Mouse (Mus musculus): ENCODE data around the gene Napb. TPM values are rescaled to one million over a fixed set of nuclear protein-coding genes. Genes with fewer than 3 reads are reported as not detected.

The Napb gene
- polyA plus RNA-seq, 1 experiment from 2014 or later, result 3.4 TPM

GRCm38 (mm10) chr2:148719271-148719995 is 12.8 kb downstream of the Napb start:
- Histone ChIP-seq H3K27ac (no peak overlapping the region), H3K4me1 (replicated peaks) (no peaks in the 10 kb centered on the region), H3K9ac (no peak overlapping the region), H3K36me3 (no peaks in the 10 kb centered on the region), H3K4me3 (replicated peaks) (no peak overlapping the region), H3K4me2 (replicated peaks) (no peak overlapping the region), H3K27me3 (replicated peaks) (no peaks in the 10 kb centered on the region), H3K9me3 (no peaks in the 10 kb centered on the region)
- ATAC-seq, result no peak
- 55% methylated on average over 2 of the region's 2 CpGs for WGBS

GRCm38 (mm10) chr2:148717072-148717471 is 15.2 kb downstream of the Napb start:
- Histone ChIP-seq H3K27me3 (replicated peaks) (no peaks in the 10 kb centered on the region), H3K4me1 (replicated peaks) (no peaks in the 10 kb centered on the region), H3K36me3 (no peaks in the 10 kb centered on the region), H3K4me2 (replicated peaks) (no peak overlapping the region), H3K4me3 (replicated peaks) (no peak overlapping the region), H3K9ac (no peak overlapping the region), H3K9me3 (no peaks in the 10 kb centered on the region), H3K27ac (no peak overlapping the region)
- WGBS, result 72% methylated on average over 2 of the region's 2 CpGs
- no peak for ATAC-seq

GRCm38 (mm10) chr2:148712326-148712725 is 19.9 kb downstream of the Napb start:
- Histone ChIP-seq H3K36me3 (no peaks in the 10 kb centered on the region; the same call in 1 of the 2 replicates), H3K9me3 (no peaks in the 10 kb centered on the region), H3K4me1 (replicated peaks) (no peaks in the 10 kb centered on the region), H3K27ac (no peak overlapping the region), H3K4me2 (replicated peaks) (no peak overlapping the region), H3K9ac (no peak overlapping the region), H3K4me3 (replicated peaks) (no peak overlapping the region), H3K27me3 (replicated peaks) (no peaks in the 10 kb centered on the region)
- WGBS, result 68% methylated on average over 3 of the region's 3 CpGs
- ATAC-seq, result no peak

- Histone ChIP-seq H3K9ac (no peak overlapping the region), H3K4me1 (replicated peaks) (no peaks in the 10 kb centered on the region), H3K4me2 (replicated peaks) (no peak overlapping the region), H3K27me3 (replicated peaks) (no peaks in the 10 kb centered on the region), H3K9me3 (no peaks in the 10 kb centered on the region), H3K27ac (no peak overlapping the region), H3K4me3 (replicated peaks) (no peak overlapping the region), H3K36me3 (no peaks in the 10 kb centered on the region; the same call in 1 of the 2 replicates)
- ATAC-seq, result no peak
- 87% methylated on average over 6 of the region's 6 CpGs for WGBS
These were observed 25.1 kb downstream of the Napb start for GRCm38 (mm10) chr2:148707202-148707530.

GRCm38 (mm10) chr2:148706409-148707201 is 25.7 kb downstream of the Napb start:
- no peak; the same call in 1 of the 2 replicates for ATAC-seq
- Histone ChIP-seq H3K9ac (no peak overlapping the region), H3K27me3 (replicated peaks) (no peaks in the 10 kb centered on the region), H3K36me3 (no peaks in the 10 kb centered on the region; the same call in 1 of the 2 replicates), H3K4me3 (replicated peaks) (no peak overlapping the region), H3K4me2 (replicated peaks) (no peak overlapping the region), H3K4me1 (replicated peaks) (no peaks in the 10 kb centered on the region), H3K9me3 (no peaks in the 10 kb centered on the region), H3K27ac (no peak overlapping the region)
- WGBS, result 84% methylated on average over 15 of the region's 15 CpGs

GRCm38 (mm10) chr2:148698571-148698970 is 33.7 kb downstream of the Napb start:
- H3K4me3 ChIP-seq (replicated peaks), result no peak overlapping the region
- no peak overlapping the region for H3K27ac ChIP-seq
- no peak overlapping the region for H3K4me2 ChIP-seq (replicated peaks)
- H3K9me3 ChIP-seq, result no peaks in the 10 kb centered on the region
- H3K36me3 ChIP-seq, result 0 out of 2 replicates have a peak, but pooled peaks cover 8% of the 10 kb centered on the region
- no peaks in the 10 kb centered on the region for H3K4me1 ChIP-seq (replicated peaks)
- no peaks in the 10 kb centered on the region for H3K27me3 ChIP-seq (replicated peaks)
- ATAC-seq, result no peak
- H3K9ac ChIP-seq, result no peak overlapping the region
- 80% methylated on average over 5 of the region's 5 CpGs for WGBS

- no peak for ATAC-seq
- H3K27me3 ChIP-seq (replicated peaks), result no peaks in the 10 kb centered on the region
- peaks cover 27% of the 10 kb centered on the region for H3K36me3 ChIP-seq
- no peak overlapping the region for H3K4me2 ChIP-seq (replicated peaks)
- no peak overlapping the region for H3K4me3 ChIP-seq (replicated peaks)
- 93% methylated on average over 5 of the region's 5 CpGs for WGBS
- H3K9me3 ChIP-seq, result no peaks in the 10 kb centered on the region
- H3K27ac ChIP-seq, result no peak overlapping the region
- no peaks in the 10 kb centered on the region for H3K4me1 ChIP-seq (replicated peaks)
- H3K9ac ChIP-seq, result no peak overlapping the region
These were observed 41.5 kb downstream of the Napb start for GRCm38 (mm10) chr2:148690781-148691180.

GRCm38 (mm10) chr2:148690291-148690690 is 42.0 kb downstream of the Napb start:
- Histone ChIP-seq H3K9me3 (no peaks in the 10 kb centered on the region), H3K9ac (no peak overlapping the region), H3K36me3 (peaks cover 26% of the 10 kb centered on the region), H3K4me3 (replicated peaks) (no peak overlapping the region), H3K4me1 (replicated peaks) (no peaks in the 10 kb centered on the region), H3K27ac (no peak overlapping the region), H3K27me3 (replicated peaks) (no peaks in the 10 kb centered on the region), H3K4me2 (replicated peaks) (no peak overlapping the region)
- WGBS, result 91% methylated on average over 3 of the region's 3 CpGs
- ATAC-seq, result no peak

GRCm38 (mm10) chr2:148689444-148690140 is 42.7 kb downstream of the Napb start:
- Histone ChIP-seq H3K4me3 (replicated peaks) (no peak overlapping the region), H3K27me3 (replicated peaks) (no peaks in the 10 kb centered on the region), H3K4me1 (replicated peaks) (no peaks in the 10 kb centered on the region), H3K27ac (no peak overlapping the region), H3K4me2 (replicated peaks) (no peak overlapping the region), H3K36me3 (peaks cover 28% of the 10 kb centered on the region), H3K9ac (no peak overlapping the region), H3K9me3 (no peaks in the 10 kb centered on the region)
- ATAC-seq, result no peak
- WGBS, result 93% methylated on average over 6 of the region's 6 CpGs

- WGBS, result 93% methylated on average over 5 of the region's 5 CpGs
These were observed 44.3 kb downstream of the Napb start for GRCm38 (mm10) chr2:148687971-148688370.

GRCm38 (mm10) chr2:148686862-148687261 is 45.4 kb downstream of the Napb start:
- no peak overlapping the region for H3K9ac ChIP-seq
- no peak for ATAC-seq
- WGBS, result 90% methylated on average over 1 of the region's 1 CpGs
- no peak overlapping the region for H3K4me3 ChIP-seq (replicated peaks)
- H3K36me3 ChIP-seq, result peaks cover 37% of the 10 kb centered on the region
- H3K27me3 ChIP-seq (replicated peaks), result no peaks in the 10 kb centered on the region
- H3K4me1 ChIP-seq (replicated peaks), result peaks cover 6% of the 10 kb centered on the region; the same call in 1 of the 2 replicates
- no peak overlapping the region for H3K4me2 ChIP-seq (replicated peaks)
- H3K9me3 ChIP-seq, result no peaks in the 10 kb centered on the region
- H3K27ac ChIP-seq, result no peak overlapping the region

More at GRCm38 (mm10) chr2:148687971-148688370, 44.3 kb downstream of the Napb start:
- Histone ChIP-seq H3K27ac (no peak overlapping the region), H3K4me3 (replicated peaks) (no peak overlapping the region), H3K9me3 (no peaks in the 10 kb centered on the region), H3K4me2 (replicated peaks) (no peak overlapping the region), H3K27me3 (replicated peaks) (no peaks in the 10 kb centered on the region), H3K4me1 (replicated peaks) (no peaks in the 10 kb centered on the region), H3K36me3 (peaks cover 37% of the 10 kb centered on the region), H3K9ac (no peak overlapping the region)
- ATAC-seq, result no peak

- Histone ChIP-seq H3K36me3 (peaks cover 28% of the 10 kb centered on the region), H3K9ac (no peak overlapping the region), H3K9me3 (no peaks in the 10 kb centered on the region), H3K4me1 (replicated peaks) (peaks cover 11% of the 10 kb centered on the region; the same call in 1 of the 2 replicates), H3K27me3 (replicated peaks) (no peaks in the 10 kb centered on the region), H3K27ac (no peak overlapping the region), H3K4me3 (replicated peaks) (no peak overlapping the region), H3K4me2 (replicated peaks) (no peak overlapping the region)
- no peak for ATAC-seq
- 82% methylated on average over 3 of the region's 3 CpGs for WGBS
These were observed 46.6 kb downstream of the Napb start for GRCm38 (mm10) chr2:148685709-148686108.

Data from intestine, embryonic 15.5 days (tissue).